Mouse (Mus musculus): ENCODE data around the gene Car14.

DNA sequence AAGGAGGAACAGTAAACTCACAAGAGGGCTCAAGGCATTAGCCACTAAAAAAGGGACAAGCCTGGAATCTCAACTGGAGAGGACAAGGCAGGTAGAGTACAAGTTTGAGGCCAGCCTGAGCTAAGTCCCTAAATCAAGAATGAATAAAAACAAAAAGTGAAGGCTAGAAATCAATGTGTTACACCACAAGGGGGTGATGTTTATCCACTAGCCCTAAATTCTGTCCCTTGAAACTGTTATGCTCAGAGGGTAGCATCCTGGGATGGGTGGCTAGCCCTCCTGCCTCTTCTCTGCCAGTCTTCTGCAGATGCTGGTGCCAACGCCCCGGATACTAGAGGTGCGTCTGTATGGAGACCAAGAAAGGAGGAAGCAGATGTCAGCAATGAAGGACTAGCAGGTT, 44.2 kb downstream of the Car14 start:
- no peak for TF ChIP-seq GATA1 (IDR thresholded peaks at IDR 0.05; ENCODE audit: low read length)
- no peak for TF ChIP-seq TAL1 (IDR thresholded peaks at IDR 0.05; ENCODE audit: low read length)
